Mouse (Mus musculus) lung, postnatal 10 days (tissue): ENCODE measurements around the gene Tfpi.

ENCODE experiments used
- DNase-seq: peaks from one replicate; pipeline ENCODE4 v3.0.0; 2021

The Tfpi gene

DNA sequence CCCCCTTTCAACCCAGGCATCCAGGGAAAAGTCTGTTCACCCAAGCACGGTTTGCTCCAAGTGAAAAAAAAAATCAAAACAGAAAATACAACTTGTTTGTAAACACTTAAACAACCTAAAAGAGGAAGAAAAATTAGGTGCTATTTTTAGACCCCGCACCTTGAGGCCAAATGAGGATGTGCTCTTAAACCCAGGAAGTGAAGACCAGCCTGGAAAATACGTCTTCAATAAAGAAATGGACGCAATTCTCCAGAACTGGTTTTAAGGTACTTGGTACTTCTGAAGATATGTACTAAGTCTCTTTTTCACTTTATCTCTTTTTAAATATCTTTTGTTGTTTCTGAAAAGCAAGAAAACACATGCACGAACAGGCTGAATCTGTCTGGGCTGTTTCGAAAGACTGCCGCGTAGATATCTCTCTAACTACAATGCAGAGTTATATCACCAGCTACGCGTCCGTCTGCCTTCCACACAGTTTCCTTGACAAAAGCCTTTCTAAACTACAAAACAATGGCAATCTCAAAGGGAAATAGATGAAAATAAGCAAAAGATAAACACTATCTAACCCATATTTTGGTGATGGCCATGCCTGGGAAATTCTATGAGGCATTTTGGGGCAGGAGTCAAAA lies 89.1 kb downstream of the Tfpi start:
- no peak for DNase-seq

- DNase-seq = no peak
These were observed 89.8 kb downstream of the Tfpi start for GRCm38 (mm10) chr2:84386563-84387393.

GRCm38 (mm10) chr2:84384911-84385693 lies 91.5 kb downstream of the Tfpi start:
- no peak for DNase-seq

- no peak for DNase-seq
These were observed 92.7 kb downstream of the Tfpi start for GRCm38 (mm10) chr2:84383828-84384227.
